In the genomic region with DNA sequence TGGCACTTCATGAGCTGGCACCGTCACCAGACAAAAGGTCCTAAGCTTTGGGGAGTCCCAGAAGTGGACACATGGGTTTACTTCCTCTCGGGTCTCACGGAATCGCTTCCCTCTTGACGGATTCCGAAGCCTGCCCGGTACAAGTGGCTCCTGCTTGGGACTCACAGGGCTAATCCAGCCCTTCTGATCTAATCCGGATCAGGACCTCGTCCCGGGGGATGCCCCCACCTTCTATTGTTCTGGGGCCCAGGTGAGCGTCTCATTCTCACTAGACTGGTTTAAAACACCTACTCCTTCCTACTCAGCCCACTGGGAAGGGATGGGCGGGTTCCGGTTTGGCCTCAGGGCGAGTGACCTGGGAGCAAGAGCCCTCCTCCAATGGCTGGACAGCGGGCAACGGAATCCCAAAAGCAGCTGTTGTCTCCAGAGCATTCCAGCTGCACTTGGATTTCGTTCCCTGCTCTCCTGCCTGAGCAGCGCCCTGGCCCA, we compare ENCODE assay signal across 8 mouse cellular contexts. TPM values are rescaled to one million over a fixed set of nuclear protein-coding genes. Genes with fewer than 3 reads are reported as not detected.
DNase-seq lines count a peak whose midpoint lies in the region; ATAC-seq lines count a peak whose summit lies in the region.

No protein-coding gene starts in this region.

- H3K36me3 ChIP-seq in heart, embryonic 12.5 days, result peaks cover 51% of the 10 kb centered on the region
- peaks cover 20% of the 10 kb centered on the region for H3K36me3 ChIP-seq in limb, embryonic 11.5 days (ENCODE audit: control insufficient read depth, insufficient read depth, low read length)
- H3K36me3 ChIP-seq in midbrain, embryonic 12.5 days, result peaks cover 53% of the 10 kb centered on the region

- H3K27me3 ChIP-seq in heart, embryonic 12.5 days (replicated peaks), result no peaks in the 10 kb centered on the region
- no peaks in the 10 kb centered on the region for H3K27me3 ChIP-seq in limb, embryonic 11.5 days (ENCODE audit: control insufficient read depth, insufficient read depth, low read length)
- H3K27me3 ChIP-seq in midbrain, embryonic 12.5 days, result no peaks in the 10 kb centered on the region

- peak; percentile 48 for DNase-seq in embryo, embryonic 9.5 days (ENCODE audit: extremely low spot score)
- DNase-seq in embryo, embryonic 10.5 days (ENCODE audit: low spot score), result no peak
- DNase-seq in MN1 (ENCODE audit: low spot score), result peak; percentile 43
- DNase-seq in limb, embryonic 11.5 days (ENCODE audit: low spot score), result no peak
- no peak for DNase-seq in frontal cortex, postnatal 25 days (ENCODE audit: low spot score in 2 of 2)

- H3K9me3 ChIP-seq in heart, embryonic 12.5 days (replicated peaks), result no peaks in the 10 kb centered on the region
- no peaks in the 10 kb centered on the region for H3K9me3 ChIP-seq in limb, embryonic 11.5 days (ENCODE audit: control insufficient read depth, low read length)
- H3K9me3 ChIP-seq in midbrain, embryonic 12.5 days, result no peaks in the 10 kb centered on the region

- ATAC-seq in heart, embryonic 12.5 days (ENCODE audit: insufficient number of reproducible peaks, low FRiP score), result no peak
- no peak for ATAC-seq in limb, embryonic 11.5 days (ENCODE audit: insufficient number of reproducible peaks, low FRiP score, low TSS enrichment, low read depth)
- no peak for ATAC-seq in midbrain, embryonic 12.5 days (ENCODE audit: low FRiP score, low read depth)
- no peak for ATAC-seq in activated CD4-positive, CD25-positive, alpha-beta regulatory T cell, adult 4 months

- peak overlapping the region; percentile 94 for H3K27ac ChIP-seq in heart, embryonic 12.5 days (ENCODE audit: poor library complexity, severe bottlenecking)
- H3K27ac ChIP-seq in limb, embryonic 11.5 days (replicated peaks; ENCODE audit: low read depth, low read length), result peak overlapping the region; percentile 66; the same call in 1 of the 2 replicates
- H3K27ac ChIP-seq in midbrain, embryonic 12.5 days (replicated peaks), result peak overlapping the region; percentile 94

- H3K4me2 ChIP-seq in heart, embryonic 12.5 days, result peak overlapping the region; percentile 97
- H3K4me2 ChIP-seq in limb, embryonic 11.5 days (ENCODE audit: low read depth, severe bottlenecking), result peak overlapping the region; percentile 89
- H3K4me2 ChIP-seq in midbrain, embryonic 12.5 days (replicated peaks), result peak overlapping the region; percentile 99

- 9% methylated on average over 18 of the region's 18 CpGs for WGBS in heart, embryonic 12.5 days
- 13% methylated on average over 18 of the region's 18 CpGs for WGBS in limb, embryonic 11.5 days
- 9% methylated on average over 18 of the region's 18 CpGs for WGBS in midbrain, embryonic 12.5 days

- peaks cover 33% of the 10 kb centered on the region for H3K4me1 ChIP-seq in heart, embryonic 12.5 days (replicated peaks)
- peaks cover 17% of the 10 kb centered on the region for H3K4me1 ChIP-seq in limb, embryonic 11.5 days (ENCODE audit: control insufficient read depth, insufficient read depth, low read length)
- H3K4me1 ChIP-seq in midbrain, embryonic 12.5 days, result peaks cover 40% of the 10 kb centered on the region

- peak overlapping the region; percentile 69 for H3K4me3 ChIP-seq in heart, embryonic 12.5 days
- H3K4me3 ChIP-seq in limb, embryonic 11.5 days (ENCODE audit: low read depth, low read length), result peak overlapping the region; percentile 76
- H3K4me3 ChIP-seq in midbrain, embryonic 12.5 days, result peak overlapping the region; percentile 78

- H3K9ac ChIP-seq in heart, embryonic 12.5 days, result peak overlapping the region; percentile 82
- H3K9ac ChIP-seq in limb, embryonic 11.5 days (ENCODE audit: low read length), result peak overlapping the region; percentile 70
- peak overlapping the region; percentile 88 for H3K9ac ChIP-seq in midbrain, embryonic 12.5 days (replicated peaks)

RNA-seq across cellular contexts. Expression of gene Ndufaf3, which starts 0.7 kb away (rescaled TPM):
- 49.9 and 55.5 TPM in 2 replicates for polyA plus RNA-seq in heart, embryonic 12.5 days (2016; fragmentation: Nextera tagmentation; extraction: Ambion mirVana)
- 44.3 and 47.5 TPM in 2 replicates for polyA plus RNA-seq in limb, embryonic 11.5 days (2014; fragmentation: Nextera tagmentation; extraction: Ambion mirVana)
- 56.9 and 58.8 TPM in 2 replicates for polyA plus RNA-seq in midbrain, embryonic 12.5 days (2016; fragmentation: Nextera tagmentation; extraction: Ambion mirVana)
- 10 to 100 TPM; 58.2 to 74.6 TPM for polyA plus RNA-seq in activated CD4-positive, CD25-positive, alpha-beta regulatory T cell, adult 4 months (2017; shearing (Covaris generic))

RNA-seq across cellular contexts. Expression of gene Dalrd3, which starts 1.7 kb away (rescaled TPM):
- polyA plus RNA-seq in heart, embryonic 12.5 days (2016; fragmentation: Nextera tagmentation; extraction: Ambion mirVana), result 89.4 and 91.4 TPM in 2 replicates
- polyA plus RNA-seq in limb, embryonic 11.5 days (2014; fragmentation: Nextera tagmentation; extraction: Ambion mirVana), result 183 and 195 TPM in 2 replicates
- polyA plus RNA-seq in midbrain, embryonic 12.5 days (2016; fragmentation: Nextera tagmentation; extraction: Ambion mirVana), result 251 and 260 TPM in 2 replicates
- polyA plus RNA-seq in activated CD4-positive, CD25-positive, alpha-beta regulatory T cell, adult 4 months (2017; shearing (Covaris generic)), result 10 to 100 TPM; 46.1 to 77.0 TPM

RNA-seq across cellular contexts. Expression of gene Impdh2, which starts 7.9 kb away (rescaled TPM):
- 105 and 115 TPM in 2 replicates for polyA plus RNA-seq in heart, embryonic 12.5 days (2016; fragmentation: Nextera tagmentation; extraction: Ambion mirVana)
- 237 and 247 TPM in 2 replicates for polyA plus RNA-seq in limb, embryonic 11.5 days (2014; fragmentation: Nextera tagmentation; extraction: Ambion mirVana)
- polyA plus RNA-seq in midbrain, embryonic 12.5 days (2016; fragmentation: Nextera tagmentation; extraction: Ambion mirVana), result 133 and 143 TPM in 2 replicates
- 100 to 1,000 TPM; 126 to 172 TPM for polyA plus RNA-seq in activated CD4-positive, CD25-positive, alpha-beta regulatory T cell, adult 4 months (2017; shearing (Covaris generic))

RNA-seq across cellular contexts. Expression of gene Wdr6, which starts 10.6 kb away (rescaled TPM):
- polyA plus RNA-seq in heart, embryonic 12.5 days (2016; fragmentation: Nextera tagmentation; extraction: Ambion mirVana), result 79.4 and 80.8 TPM in 2 replicates
- polyA plus RNA-seq in limb, embryonic 11.5 days (2014; fragmentation: Nextera tagmentation; extraction: Ambion mirVana), result 152 and 167 TPM in 2 replicates
- 288 and 293 TPM in 2 replicates for polyA plus RNA-seq in midbrain, embryonic 12.5 days (2016; fragmentation: Nextera tagmentation; extraction: Ambion mirVana)
- polyA plus RNA-seq in activated CD4-positive, CD25-positive, alpha-beta regulatory T cell, adult 4 months (2017; shearing (Covaris generic)), result 10 to 100 TPM; 18.8 to 42.4 TPM

RNA-seq across cellular contexts. Expression of gene P4htm, which starts 29.5 kb away (rescaled TPM):
- polyA plus RNA-seq in heart, embryonic 12.5 days (2016; fragmentation: Nextera tagmentation; extraction: Ambion mirVana), result 18.9 and 21.2 TPM in 2 replicates
- polyA plus RNA-seq in limb, embryonic 11.5 days (2014; fragmentation: Nextera tagmentation; extraction: Ambion mirVana), result 6.7 and 7.2 TPM in 2 replicates
- 14.7 and 16.4 TPM in 2 replicates for polyA plus RNA-seq in midbrain, embryonic 12.5 days (2016; fragmentation: Nextera tagmentation; extraction: Ambion mirVana)
- 1 to 10 TPM; 5.1 to 9.0 TPM for polyA plus RNA-seq in activated CD4-positive, CD25-positive, alpha-beta regulatory T cell, adult 4 months (2017; shearing (Covaris generic))

Comparison
In these comparisons a context has a peak if more than half of its experiments do, and no peak if none do; other contexts are left out.
1. DNase-seq: peak in embryo, embryonic 9.5 days (single experiment) and MN1 (single experiment); none in embryo, embryonic 10.5 days (single experiment), limb, embryonic 11.5 days (single experiment) and frontal cortex, postnatal 25 days (0 of 2).
2. Peak in every context shown above with its lines, with median percentiles within 50 percentile points of each other: H3K27ac ChIP-seq, H3K4me2 ChIP-seq, H3K4me3 ChIP-seq and H3K9ac ChIP-seq.